Mouse (Mus musculus): ENCODE results near the gene Cdk9. TPM values are rescaled to one million over a fixed set of nuclear protein-coding genes. Genes with fewer than 3 reads are reported as not detected.

Gene Cdk9
- total and polyA plus RNA-seq, 3 experiments, result 69.7 to 131 (median 74.7) TPM

DNA sequence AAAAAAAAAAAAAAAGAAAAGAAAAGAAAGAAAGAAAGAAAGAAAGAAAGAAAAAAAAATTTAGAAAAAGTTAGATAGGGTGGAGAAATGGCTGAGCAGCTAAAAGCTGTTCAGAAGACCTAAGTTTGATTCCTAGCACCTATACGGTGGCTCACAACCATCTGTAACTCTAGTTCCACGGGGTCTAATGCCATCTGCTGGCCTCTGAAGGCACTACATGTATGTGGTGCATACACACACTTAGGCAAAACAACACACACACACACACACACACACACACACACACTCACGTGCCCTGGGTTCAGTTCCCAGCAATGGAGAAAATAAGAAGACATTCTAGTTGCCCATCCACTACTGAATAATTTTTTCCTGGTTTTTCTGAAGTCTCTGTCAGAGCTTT is 36.1 kb downstream of the Cdk9 start:
- no peak for DNase-seq

DNA sequence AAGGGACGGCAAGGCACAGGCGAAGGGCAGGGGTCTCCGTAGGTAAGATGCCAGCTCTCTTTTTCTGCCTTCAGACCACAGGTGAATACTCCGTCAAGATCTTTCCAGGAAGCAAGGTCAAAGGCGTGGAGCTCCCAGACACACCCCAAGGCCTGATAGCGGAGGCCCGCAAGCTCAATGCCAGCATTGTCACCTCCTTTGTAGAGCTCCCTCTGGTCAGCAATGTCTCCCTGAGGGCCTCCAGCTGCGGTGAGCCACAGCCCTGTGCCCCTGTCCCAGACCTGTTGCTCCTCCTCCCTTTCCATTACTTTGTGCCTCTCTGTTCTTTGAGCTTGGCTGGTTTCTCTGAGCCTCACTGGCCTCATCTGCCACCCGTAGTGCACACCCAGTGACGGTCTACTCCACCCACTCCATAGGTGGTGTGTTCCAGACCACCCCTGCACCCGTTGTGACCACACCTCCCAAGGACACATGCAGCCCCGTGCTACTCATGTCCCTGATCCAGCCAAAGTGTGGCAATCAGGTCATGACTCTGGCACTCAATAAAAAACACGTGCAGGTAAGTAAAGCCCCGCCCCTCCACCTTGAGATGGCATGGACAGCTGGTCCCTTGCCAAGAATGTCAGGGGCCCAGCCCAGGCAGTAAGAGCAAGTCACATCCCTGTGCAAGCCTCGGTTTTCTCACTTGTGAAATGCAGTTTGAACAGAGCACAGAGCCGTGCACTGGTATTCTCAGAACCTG is 39.5 kb downstream of the Cdk9 start:
- DNase-seq, result no peak

DNA sequence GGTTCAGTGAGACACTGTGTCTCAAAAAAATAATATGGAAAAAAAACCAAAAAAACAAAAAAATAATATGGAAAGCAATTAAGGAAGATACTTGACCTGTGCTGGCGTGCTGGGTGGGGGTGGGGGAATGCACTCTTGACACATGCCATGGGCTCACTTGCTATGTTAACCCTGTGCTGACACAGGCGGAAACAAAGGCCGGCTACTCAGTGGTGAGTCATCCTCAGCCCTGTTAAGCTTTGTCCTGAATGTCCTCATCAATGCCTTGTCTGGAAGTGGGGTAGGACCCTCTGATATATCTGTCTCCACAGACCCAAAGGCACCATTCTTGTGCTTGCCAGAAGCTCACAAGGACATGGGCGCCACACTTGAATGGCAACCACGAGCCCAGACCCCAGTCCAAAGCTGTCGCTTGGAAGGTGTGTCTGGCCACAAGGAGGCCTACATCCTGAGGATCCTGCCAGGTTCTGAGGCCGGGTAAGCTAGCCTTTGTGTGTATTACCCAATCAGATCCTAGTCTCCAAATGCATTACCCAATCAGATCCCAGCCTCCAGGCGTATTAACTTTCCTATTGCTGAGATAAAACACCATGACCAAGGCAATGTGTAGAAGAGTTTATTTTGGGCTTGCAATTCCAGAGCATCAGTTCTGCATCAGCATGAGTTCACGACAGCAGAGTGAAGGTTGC is 40.8 kb downstream of the Cdk9 start:
- no peak for DNase-seq

DNA sequence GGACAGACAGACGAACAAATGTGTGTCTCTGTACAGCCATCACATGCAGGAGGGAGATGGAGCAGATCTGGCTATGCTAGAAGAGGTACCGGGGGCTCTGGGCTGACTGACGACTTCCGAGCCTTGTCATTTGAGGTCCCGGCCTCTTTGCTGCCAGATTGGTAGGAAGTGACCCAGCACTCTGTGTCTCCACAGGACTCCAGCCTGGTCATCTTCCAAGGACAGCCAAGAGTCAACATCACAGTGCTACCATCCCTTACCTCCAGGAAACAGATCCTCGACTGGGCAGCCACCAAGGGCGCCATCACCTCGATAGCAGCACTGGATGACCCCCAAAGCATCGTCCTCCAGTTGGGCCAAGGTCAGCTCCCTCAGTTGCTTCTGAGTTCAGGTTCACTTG is 41.7 kb downstream of the Cdk9 start:
- peak; percentile 39 for DNase-seq

DNA sequence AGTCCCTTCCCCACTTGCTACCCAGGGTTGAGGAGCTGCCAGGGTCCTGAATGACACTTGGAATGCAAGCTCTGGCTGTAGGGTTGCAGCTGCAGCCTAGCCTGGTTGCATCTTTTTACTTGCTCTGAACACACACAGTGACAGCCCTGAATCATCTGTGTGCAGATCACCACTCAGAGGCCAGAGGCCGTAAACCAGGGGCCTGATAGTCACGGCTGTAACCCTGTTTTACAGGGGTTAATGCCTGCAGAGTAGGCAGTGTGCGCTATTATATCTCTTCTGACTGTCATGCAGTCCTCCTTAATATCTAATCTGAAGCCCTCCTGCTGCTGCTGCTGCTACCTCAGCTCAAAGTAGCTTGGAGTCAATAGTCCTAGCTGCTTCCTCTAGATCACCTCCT is 43.0 kb downstream of the Cdk9 start:
- DNase-seq, result no peak

DNA sequence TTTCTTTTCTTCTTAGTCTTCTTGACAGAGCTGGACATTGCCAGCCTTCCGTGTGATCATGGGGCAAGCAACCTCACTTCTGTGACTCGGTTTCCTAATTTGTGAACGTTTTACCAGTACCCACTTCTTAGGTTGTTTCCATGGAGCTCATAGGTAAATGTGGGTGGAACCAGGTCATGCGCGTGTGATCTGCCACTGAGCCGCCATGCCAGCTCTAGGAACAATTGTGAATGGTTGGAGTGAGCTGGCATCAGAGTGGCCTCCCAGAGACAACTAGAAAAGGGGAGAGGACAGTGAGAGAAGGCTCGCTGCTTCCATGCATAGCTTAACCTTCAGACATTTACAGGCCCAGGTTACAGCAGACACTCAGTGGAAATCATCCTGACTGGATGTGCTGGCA is 44.7 kb downstream of the Cdk9 start:
- DNase-seq, result no peak

DNA sequence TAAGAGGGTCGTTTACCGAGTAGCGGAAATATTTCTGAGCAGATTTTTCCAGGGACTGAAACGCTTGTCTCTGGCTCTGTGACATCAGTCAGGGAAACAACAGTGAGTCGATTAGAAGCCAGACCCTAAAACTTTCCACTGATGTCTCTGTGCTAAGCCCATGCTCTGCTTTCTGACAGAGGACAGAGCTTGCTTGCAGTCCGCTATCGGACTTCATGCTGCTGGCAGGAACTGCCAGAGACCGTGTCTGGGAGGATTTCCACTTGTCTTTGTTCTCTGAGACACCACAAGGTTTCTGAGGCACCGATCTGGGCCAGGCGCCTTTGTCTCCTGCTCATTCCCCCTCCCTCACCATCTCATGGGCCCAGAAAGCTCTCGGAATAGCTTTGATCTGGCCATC is 45.1 kb downstream of the Cdk9 start:
- DNase-seq, result no peak

DNA sequence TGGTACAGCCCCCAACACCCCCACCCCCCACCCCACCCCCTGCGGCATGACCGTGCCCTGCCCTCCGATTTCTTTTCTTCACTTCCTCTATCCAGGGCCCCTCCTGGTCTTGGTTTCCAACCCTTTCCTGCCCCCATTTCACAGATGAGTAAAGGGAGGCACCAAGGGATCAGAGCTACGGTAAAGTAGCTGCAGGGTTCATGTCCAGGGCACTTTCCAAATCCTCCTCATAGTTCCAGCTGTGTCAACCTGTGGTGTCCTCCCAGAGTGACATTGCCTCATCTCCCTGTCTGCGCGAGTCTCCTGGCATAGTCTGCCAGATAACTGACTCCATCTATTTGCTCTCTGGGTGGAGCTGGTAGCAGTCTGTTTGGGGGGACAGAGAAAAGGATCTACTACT is 47.0 kb downstream of the Cdk9 start:
- DNase-seq, result no peak

DNA sequence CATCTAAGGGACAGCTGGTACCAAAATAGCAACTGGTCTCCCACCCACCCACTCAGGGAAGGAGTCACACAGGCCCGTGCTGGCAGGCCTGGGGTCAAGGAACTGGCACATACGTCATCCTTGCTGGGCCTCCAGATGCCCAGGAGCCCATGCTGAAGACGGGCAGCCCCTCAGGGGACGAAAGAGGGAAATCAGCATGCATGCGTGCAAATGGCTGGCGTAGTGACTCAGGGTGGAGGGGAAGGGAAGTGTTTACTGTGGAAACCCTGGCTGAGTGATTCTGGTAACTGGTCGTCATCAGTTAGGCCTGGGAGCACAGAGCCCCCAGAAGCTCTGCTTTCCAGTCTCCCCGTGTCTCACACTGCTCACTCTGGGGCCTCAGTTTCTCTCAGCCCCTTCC is 47.5 kb downstream of the Cdk9 start:
- no peak for DNase-seq

DNA sequence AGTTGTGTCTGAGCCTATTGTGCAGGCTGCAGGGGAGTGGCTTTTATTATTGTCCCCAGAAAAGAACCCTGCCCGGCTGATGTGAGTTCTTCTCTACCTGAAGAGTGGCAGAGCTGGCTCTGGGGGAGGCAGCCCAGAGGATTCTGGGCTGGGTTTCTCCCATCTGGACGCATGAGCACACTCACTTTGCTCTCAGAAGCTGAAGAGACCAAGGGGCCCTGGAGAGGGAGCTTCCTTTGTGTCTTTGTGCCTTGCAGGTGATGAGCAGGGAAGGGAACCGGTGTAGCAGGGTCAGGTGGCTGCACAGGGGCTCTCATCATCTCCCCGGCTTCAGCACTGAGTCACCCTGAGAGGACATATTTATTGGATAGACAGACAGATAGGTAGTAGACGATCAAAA is 50.6 kb downstream of the Cdk9 start:
- no peak for DNase-seq

DNA sequence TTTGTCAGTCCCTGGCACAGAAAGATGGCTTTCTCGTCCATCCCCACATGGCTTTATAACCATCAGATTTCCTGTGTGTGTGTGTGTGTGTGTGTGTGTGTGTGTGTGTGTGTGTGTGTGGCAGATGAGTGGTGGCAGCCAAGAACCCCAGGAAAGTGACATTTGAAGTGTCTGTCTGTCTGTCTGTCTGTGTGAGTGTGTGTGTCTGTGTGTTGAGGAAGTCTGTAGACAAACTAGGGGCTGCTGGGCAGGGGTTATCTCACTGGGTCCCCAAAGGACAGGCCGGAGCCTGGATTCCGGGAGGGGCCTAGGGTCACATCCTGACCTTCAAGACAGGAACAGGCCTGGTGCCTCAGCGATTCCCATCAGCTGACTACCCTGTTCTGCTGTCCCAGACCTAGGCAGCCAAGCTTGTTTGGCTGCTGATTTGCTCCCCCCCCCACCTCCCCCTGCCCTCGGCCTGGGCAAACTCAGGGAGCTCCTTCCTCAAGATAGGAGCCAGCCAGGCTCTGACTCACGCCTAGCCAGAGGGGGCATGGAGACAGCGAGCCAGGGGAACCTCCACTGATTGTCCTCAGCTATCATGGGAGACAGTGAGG is 51.3 kb downstream of the Cdk9 start:
- peak; percentile 77 for DNase-seq

DNA sequence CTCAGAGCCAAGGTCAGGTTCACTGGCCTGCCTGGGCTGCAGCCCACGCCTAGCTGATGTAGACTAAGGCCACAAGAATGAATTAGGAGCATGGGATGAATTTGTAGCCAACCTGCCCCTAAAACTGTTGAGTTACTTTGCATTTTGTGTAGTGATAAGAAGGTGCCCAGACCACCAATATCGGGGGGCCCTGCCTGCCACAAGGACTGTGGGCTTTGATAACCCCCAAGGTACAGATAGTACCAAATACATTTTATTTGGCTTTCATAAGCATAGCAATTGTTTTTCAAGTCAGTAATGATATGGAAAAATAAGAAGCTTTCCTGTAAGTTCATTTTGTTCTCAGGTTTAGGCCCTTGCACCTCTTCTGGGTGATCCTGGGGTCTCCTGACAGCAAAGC is 54.0 kb downstream of the Cdk9 start:
- DNase-seq, result no peak

DNA sequence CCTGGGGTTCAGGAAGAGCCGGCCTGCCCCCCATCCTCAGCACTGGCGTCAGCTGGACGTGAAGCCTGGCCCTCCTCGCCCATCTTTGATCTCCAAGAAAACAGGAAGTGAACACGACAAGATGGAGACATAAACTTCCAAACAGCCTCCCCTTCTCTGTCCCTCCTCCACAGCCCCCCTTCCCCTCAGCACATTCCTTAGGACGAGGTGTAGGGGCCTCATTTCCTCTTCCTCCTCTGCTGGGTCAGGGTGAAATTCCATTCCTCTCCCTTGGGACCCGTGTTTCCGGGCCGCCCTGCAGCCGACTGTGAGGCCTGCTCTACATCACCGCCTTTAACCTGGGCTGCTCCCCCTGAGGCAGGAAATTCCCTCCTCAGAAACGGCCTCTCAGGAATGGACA is 57.0 kb downstream of the Cdk9 start:
- peak; percentile 83 for DNase-seq

Small RNA genes lying within 50 kb of the gene (microRNA-seq; reads per million reads assigned to microRNA genes)
- 0 reads per million in 2 experiments for gene Gm47291
- 0 to 0.66 reads per million in 2 experiments for gene Mir2861
- 0 reads per million in 2 experiments for gene Mir3960
- 0 to 0.44 reads per million in 2 experiments for gene Mir8093

Other genes with a start within 250 kb of the Cdk9 start
- gene Fam102a, start 177.7 kb downstream of the Cdk9 start, total RNA-seq (2021), result 10 to 100 TPM; 37.1 to 40.8 TPM
- 40.2 and 43.1 TPM in 2 replicates for gene Fam102a, start 177.7 kb downstream of the Cdk9 start, polyA plus RNA-seq (2012; rRNA removed)
- gene Dpm2, start 142.2 kb downstream of the Cdk9 start, total RNA-seq (2021), result 10 to 100 TPM; 52.7 to 67.4 TPM
- gene Dpm2, start 142.2 kb downstream of the Cdk9 start, polyA plus RNA-seq (2012; rRNA removed), result 160 and 165 TPM in 2 replicates
- under 1 TPM in 1 of 2 experiments, not detected in 1; 0.29 TPM for gene Pip5kl1, start 138.3 kb downstream of the Cdk9 start, total RNA-seq (2021)
- gene Pip5kl1, start 138.3 kb downstream of the Cdk9 start, polyA plus RNA-seq (2012; rRNA removed), result 0.10 TPM in 1 of 2 replicates, not detected in the other
- gene 9430097D07Rik, start 137.4 kb downstream of the Cdk9 start, total RNA-seq (2021), result not detected
- gene 9430097D07Rik, start 137.4 kb downstream of the Cdk9 start, polyA plus RNA-seq (2012; rRNA removed), result not detected in 2 replicates
- 10 to 100 TPM in 1 of 2 experiments, 1 to 10 TPM in 1; 5.6 to 14.5 TPM for gene St6galnac4, start 126.0 kb downstream of the Cdk9 start, total RNA-seq (2021)
- gene St6galnac4, start 126.0 kb downstream of the Cdk9 start, polyA plus RNA-seq (2012; rRNA removed), result 15.4 and 18.5 TPM in 2 replicates
- gene St6galnac6, start 113.4 kb downstream of the Cdk9 start, total RNA-seq (2021), result 10 to 100 TPM; 55.2 to 55.6 TPM
- 115 and 122 TPM in 2 replicates for gene St6galnac6, start 113.4 kb downstream of the Cdk9 start, polyA plus RNA-seq (2012; rRNA removed)
- 10 to 100 TPM; 40.6 to 59.0 TPM for gene Ak1, start 91.3 kb downstream of the Cdk9 start, total RNA-seq (2021)
- 66.6 and 67.7 TPM in 2 replicates for gene Ak1, start 91.3 kb downstream of the Cdk9 start, polyA plus RNA-seq (2012; rRNA removed)
- 100 to 1,000 TPM; 100 to 128 TPM for gene Eng, start 66.5 kb downstream of the Cdk9 start, total RNA-seq (2021)
- gene Eng, start 66.5 kb downstream of the Cdk9 start, polyA plus RNA-seq (2012; rRNA removed), result 266 and 281 TPM in 2 replicates
- gene Fpgs, start 8.9 kb downstream of the Cdk9 start, total RNA-seq (2021), result 10 to 100 TPM in 1 of 2 experiments, 1 to 10 TPM in 1; 7.5 to 13.9 TPM
- gene Fpgs, start 8.9 kb downstream of the Cdk9 start, polyA plus RNA-seq (2012; rRNA removed), result 45.7 and 48.2 TPM in 2 replicates
- gene Sh2d3c, start 8.0 kb upstream of the Cdk9 start, total RNA-seq (2021), result 10 to 100 TPM; 11.3 to 19.1 TPM
- 47.0 and 50.8 TPM in 2 replicates for gene Sh2d3c, start 8.0 kb upstream of the Cdk9 start, polyA plus RNA-seq (2012; rRNA removed)
- gene 6330409D20Rik, start 27.9 kb upstream of the Cdk9 start, total RNA-seq (2021), result not detected
- gene 6330409D20Rik, start 27.9 kb upstream of the Cdk9 start, polyA plus RNA-seq (2012; rRNA removed), result not detected in 2 replicates
- gene Tor2a, start 44.2 kb upstream of the Cdk9 start, total RNA-seq (2021), result 10 to 100 TPM; 18.7 to 26.5 TPM
- 70.6 and 74.0 TPM in 2 replicates for gene Tor2a, start 44.2 kb upstream of the Cdk9 start, polyA plus RNA-seq (2012; rRNA removed)
- under 1 TPM; 0.24 to 0.35 TPM for gene Ttc16, start 62.6 kb upstream of the Cdk9 start, total RNA-seq (2021)
- gene Ttc16, start 62.6 kb upstream of the Cdk9 start, polyA plus RNA-seq (2012; rRNA removed), result 0.31 and 0.37 TPM in 2 replicates
- gene Ptrh1, start 62.7 kb upstream of the Cdk9 start, total RNA-seq (2021), result 10 to 100 TPM in 1 of 2 experiments, 1 to 10 TPM in 1; 4.0 to 14.3 TPM
- gene Ptrh1, start 62.7 kb upstream of the Cdk9 start, polyA plus RNA-seq (2012; rRNA removed), result 5.0 and 6.3 TPM in 2 replicates
- not detected for gene Cfap157, start 71.4 kb upstream of the Cdk9 start, total RNA-seq (2021)
- not detected in 2 replicates for gene Cfap157, start 71.4 kb upstream of the Cdk9 start, polyA plus RNA-seq (2012; rRNA removed)
- gene Stxbp1, start 134.2 kb upstream of the Cdk9 start, total RNA-seq (2021), result 10 to 100 TPM; 19.3 to 29.5 TPM
- 8.0 and 8.1 TPM in 2 replicates for gene Stxbp1, start 134.2 kb upstream of the Cdk9 start, polyA plus RNA-seq (2012; rRNA removed)
- gene Fam129b, start 163.0 kb upstream of the Cdk9 start, total RNA-seq (2021), result 10 to 100 TPM; 14.8 to 27.4 TPM
- gene Fam129b, start 163.0 kb upstream of the Cdk9 start, polyA plus RNA-seq (2012; rRNA removed), result 20.1 and 21.6 TPM in 2 replicates
- 100 to 1,000 TPM; 136 to 149 TPM for gene Rpl12, start 248.5 kb upstream of the Cdk9 start, total RNA-seq (2021)
- 146 and 165 TPM in 2 replicates for gene Rpl12, start 248.5 kb upstream of the Cdk9 start, polyA plus RNA-seq (2012; rRNA removed)
- gene Lrsam1, start 248.5 kb upstream of the Cdk9 start, total RNA-seq (2021), result 10 to 100 TPM; 18.0 to 25.6 TPM
- 24.8 and 26.0 TPM in 2 replicates for gene Lrsam1, start 248.5 kb upstream of the Cdk9 start, polyA plus RNA-seq (2012; rRNA removed)

Measured in adrenal gland, adult 2 months (tissue).